Mouse (Mus musculus): ENCODE measurements around the gene Gm28042.

Gene Gm28042

GRCm38 (mm10) chr2:120026984-120027949, at the start of gene Gm28042, which contains the start of gene Jmjd7:
Gene Gm28042, plus strand, starts transcription at chr2:120027493.
Gene Jmjd7, plus strand, starts transcription at chr2:120027483.
- peak; percentile 89 to 92 for DNase-seq (ENCODE audit: low spot score in 2 of 2)

DNA sequence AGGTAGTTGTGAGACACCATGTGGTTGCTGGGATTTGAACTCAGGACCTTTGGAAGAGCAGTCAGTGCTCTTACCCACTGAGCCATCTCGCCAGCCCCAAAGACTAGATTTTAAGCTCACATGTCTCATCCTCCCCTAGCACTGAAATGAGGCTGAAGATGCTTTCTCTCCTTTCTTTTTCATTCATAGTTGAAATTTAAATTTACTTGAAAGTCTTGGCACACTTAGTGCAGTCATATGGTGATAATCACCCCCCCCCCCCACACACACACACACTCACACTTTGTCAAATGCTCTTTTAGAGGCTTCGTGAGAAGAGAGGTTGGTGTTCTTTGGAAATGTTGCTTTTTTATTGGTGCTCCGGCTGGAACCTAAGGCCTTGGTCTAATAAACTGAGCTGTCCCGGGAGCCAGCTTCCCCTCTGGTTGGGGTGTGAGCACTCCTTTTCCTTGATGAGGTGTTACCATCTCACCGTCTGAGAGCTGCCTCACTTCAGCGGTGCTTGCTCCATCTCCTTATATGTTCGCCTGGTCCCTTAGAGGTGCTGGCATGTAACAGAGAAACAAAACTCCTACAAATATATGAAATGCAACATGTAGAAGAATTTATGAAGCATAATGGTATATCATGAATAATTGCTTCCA, 46.8 kb upstream of the Gm28042 start:
- DNase-seq (ENCODE audit: low spot score in 2 of 2): no peak

DNA sequence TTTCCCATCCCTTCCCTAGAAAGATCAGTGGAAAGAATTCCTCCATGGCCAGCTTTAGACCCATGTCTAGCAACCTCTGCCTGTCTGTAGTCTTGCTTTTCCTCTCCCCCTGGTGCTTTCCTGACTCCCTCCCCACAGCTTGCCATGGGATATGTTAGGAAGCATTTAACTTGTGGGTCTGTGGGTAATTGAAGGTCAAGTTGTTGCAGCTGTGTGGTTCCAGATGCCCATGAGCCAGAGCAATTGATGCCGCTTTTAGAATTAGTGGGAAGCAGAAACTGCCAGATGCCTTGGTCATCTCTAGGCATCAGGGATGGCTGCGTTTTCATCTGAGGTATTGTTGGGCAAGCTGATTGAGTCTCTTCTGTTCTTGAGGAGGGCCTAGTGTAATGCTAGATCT, 45.7 kb upstream of the Gm28042 start:
- no peak for DNase-seq (ENCODE audit: low spot score in 2 of 2)

GRCm38 (mm10) chr2:119985871-119986270, 41.4 kb upstream of the Gm28042 start:
- DNase-seq (ENCODE audit: low spot score in 2 of 2): no peak

- no peak for DNase-seq (ENCODE audit: low spot score in 2 of 2)
These were observed 40.9 kb upstream of the Gm28042 start for GRCm38 (mm10) chr2:119986369-119986768.

GRCm38 (mm10) chr2:119987441-119987840, 39.9 kb upstream of the Gm28042 start:
- no peak for DNase-seq (ENCODE audit: low spot score in 2 of 2)

DNA sequence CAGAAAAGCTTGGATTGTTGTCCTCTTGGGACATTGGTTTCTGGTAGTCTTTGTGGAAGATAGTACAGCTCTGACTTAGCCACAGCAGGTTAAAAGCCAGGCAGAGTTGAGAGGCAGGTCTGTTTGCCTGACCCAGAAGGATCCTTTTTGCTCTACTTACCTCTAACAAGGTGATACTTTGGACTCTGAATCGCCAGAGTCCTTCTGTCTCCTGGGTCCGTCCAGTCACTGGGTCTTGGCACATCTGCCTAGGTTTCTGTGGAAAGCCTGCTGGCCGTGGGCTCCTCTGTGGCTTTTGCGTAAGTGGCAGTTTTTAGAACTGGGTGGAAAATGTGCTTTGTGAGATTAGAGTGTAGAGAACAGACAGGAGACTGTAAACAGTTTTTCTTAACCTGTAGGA, 38.3 kb upstream of the Gm28042 start:
- DNase-seq (ENCODE audit: low spot score in 2 of 2): no peak

DNA sequence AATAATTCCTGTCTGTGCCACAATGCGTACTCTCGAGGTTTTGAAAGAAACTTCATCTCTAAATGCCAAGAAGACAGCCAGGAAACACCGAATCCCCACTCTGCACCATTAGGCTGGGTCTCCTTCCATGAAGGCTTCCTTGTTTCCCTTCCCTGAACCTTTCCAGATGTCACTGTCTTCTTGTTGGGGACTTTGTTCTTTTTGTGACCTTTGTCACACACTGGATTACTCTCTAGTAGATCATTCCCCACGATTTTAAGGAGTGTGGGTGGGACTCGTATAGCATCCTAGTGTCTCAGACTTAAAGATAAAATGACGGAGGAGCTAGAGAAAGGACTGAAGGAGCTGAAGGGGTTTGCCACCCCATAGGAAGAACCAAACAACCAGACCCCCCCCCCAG, 36.4 kb upstream of the Gm28042 start:
- DNase-seq (ENCODE audit: low spot score in 2 of 2): no peak

DNA sequence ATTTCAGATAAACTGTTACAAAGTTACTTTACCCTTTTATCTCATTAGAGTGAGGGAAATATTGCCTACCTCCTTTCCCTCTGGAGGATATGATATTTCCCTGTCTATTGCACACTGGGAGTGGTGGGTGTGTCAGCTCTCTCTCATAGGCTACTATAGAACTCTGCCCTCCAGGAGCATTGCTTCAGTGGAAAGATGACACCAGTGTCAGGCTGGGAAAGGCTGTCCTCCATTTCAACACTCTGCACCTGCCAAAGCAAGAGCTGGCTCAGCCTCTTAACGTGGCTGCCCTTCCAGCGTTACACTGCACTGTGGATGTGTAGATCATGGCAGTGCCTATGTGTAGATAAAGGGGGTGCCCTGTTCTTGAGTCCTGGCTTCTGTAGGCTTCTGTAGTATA, 34.9 kb upstream of the Gm28042 start:
- DNase-seq (ENCODE audit: low spot score in 2 of 2): no peak

DNA sequence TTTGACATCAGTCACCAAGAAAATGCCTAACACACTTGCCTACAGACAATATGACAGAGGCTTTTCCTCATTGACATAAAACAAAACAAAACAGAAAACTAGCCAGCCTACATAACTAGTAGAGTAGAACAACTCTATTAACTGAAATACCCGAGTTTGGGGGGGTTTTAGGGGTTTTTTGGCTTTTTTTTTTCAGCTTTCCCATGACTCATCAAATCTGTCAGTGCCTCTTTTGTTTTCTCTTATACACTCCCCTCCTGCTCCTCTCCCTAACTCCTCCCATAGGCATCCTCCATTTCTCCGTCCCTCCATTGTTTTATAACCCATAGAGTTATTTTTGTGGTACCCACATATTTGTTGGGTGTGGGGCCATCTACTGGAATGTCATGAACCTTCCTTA, 33.8 kb upstream of the Gm28042 start:
- no peak for DNase-seq (ENCODE audit: low spot score in 2 of 2)

GRCm38 (mm10) chr2:119994839-119995238, 32.5 kb upstream of the Gm28042 start:
- no peak for DNase-seq (ENCODE audit: low spot score in 2 of 2)

- DNase-seq (ENCODE audit: low spot score in 2 of 2): no peak
These were observed 31.7 kb upstream of the Gm28042 start for GRCm38 (mm10) chr2:119995391-119996281.

DNA sequence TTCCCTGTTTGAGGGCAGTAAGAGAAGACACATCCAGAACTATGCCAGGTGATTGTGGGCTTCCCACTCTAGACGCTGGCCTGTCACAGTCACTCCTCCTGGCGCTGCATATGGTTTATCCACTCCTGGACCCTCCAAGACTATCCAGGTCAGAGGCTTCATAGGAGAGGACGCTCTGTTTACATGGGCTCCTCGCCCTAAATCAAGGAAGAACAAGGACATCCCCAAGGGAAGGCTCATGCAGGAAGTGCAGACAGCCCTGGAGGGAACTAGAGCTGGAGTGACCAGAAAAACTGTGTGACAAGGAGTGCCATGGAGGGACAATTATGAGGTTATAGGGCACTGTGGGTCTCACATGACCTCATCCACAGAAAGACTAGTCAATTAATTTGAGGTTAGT, 29.9 kb upstream of the Gm28042 start:
- no peak for DNase-seq (ENCODE audit: low spot score in 2 of 2)

- no peak for DNase-seq (ENCODE audit: low spot score in 2 of 2)
These were observed 27.6 kb upstream of the Gm28042 start for GRCm38 (mm10) chr2:119999731-120000130.

- DNase-seq (ENCODE audit: low spot score in 2 of 2): no peak
These were observed 26.3 kb upstream of the Gm28042 start for GRCm38 (mm10) chr2:120000882-120001584.

GRCm38 (mm10) chr2:120001956-120002355, 25.3 kb upstream of the Gm28042 start:
- no peak for DNase-seq (ENCODE audit: low spot score in 2 of 2)

DNA sequence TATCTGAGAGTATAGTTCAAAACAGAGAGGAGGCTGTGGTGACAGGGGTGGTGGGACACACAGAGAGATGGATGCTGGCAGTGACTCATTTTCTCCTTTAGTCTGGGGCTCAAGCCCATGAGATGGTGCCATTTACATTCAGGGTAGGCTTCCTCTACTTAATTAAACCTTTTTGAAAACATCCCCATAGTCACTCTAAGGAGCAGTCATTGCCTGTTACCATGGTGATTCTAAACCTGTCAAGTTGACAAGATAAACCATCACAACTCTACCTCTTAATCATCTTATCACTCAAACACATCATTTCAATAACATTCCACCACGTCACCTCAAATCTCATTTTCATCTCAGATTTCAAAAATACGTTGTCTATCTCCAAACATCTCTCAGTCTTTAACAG, 23.3 kb upstream of the Gm28042 start:
- no peak for DNase-seq (ENCODE audit: low spot score in 2 of 2)

DNA sequence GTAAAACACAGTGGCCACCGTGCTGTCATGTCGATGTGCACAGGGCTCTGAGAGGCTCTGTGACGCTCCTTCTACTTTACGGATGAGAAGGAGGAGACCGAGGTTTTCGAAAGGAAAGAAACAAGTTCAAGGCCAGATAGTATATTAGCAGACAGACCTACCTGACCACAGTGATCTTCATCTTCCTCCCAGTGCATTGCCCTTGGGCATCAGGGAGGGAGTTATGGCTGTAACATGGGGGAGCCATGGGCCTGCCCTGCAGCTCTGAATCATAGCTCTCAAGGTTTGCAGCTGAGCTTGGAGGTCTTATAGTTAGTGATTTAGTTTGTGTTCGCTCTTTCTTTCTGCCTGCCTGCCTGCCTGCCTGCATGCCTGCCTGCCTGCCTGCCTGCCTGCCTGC, 20.6 kb upstream of the Gm28042 start:
- no peak for DNase-seq (ENCODE audit: low spot score in 2 of 2)

GRCm38 (mm10) chr2:120007680-120008210, 19.5 kb upstream of the Gm28042 start:
- no peak for DNase-seq (ENCODE audit: low spot score in 2 of 2)

DNA sequence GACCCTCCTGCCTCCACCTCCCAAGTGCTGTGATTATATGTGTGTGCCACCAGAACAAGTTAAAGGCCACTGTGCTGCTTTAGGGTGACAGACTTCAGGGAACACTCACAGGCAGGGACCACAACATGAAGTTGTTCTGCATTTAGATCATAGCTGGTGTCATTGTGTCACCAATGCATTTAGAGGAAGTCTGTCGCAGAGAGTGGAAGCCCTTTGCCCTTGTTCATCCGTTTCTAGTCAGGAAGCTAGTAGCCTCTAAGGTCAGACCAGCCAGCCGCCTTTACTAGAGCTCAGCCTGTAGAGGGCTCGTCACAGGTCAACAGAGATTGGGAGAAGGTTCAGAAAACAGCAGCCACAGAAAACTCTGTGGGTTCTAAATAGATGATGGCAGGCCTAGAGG, 18.6 kb upstream of the Gm28042 start:
- no peak for DNase-seq (ENCODE audit: low spot score in 2 of 2)

Measured in urinary bladder, adult 18-20 months (tissue).